Mouse (Mus musculus): Measurements from ENCODE around the gene Eml6.

- TF ChIP-seq CTCF (conservative IDR thresholded peaks at IDR 0.05; ENCODE audit: insufficient read depth, insufficient read length, low read depth, low read length): no peak
- no peak for TF ChIP-seq POLR2A (IDR thresholded peaks at IDR 0.05; ENCODE audit: low read depth, low read length)
Observed at GRCm38 (mm10) chr11:29724213-29724612, 301.6 kb downstream of the Eml6 start.

All from kidney, adult 2 months (tissue).